Mouse (Mus musculus) spleen, postnatal 14 days (tissue): Measurements from ENCODE around the gene Rpl37.
A peak's percentile ranks its signal among the peaks of the same experiment; 100 is the strongest.
"Not testable (repeated sequence)": the region's sequence is repeated elsewhere in the genome, so short reads cannot be mapped to it uniquely, and the experiment has no call there.

Source experiments
- DNase-seq, 2 experiments: peaks; one replicate each; pipeline ENCODE4 v3.0.0; 2021 to 2022; ENCODE audit warnings: low spot score in 2 of 2

Gene Rpl37

GRCm38 (mm10) chr15:5121535-5122313, 5.3 kb downstream of the Rpl37 start:
- no peak for DNase-seq

GRCm38 (mm10) chr15:5126456-5126855, 10.0 kb downstream of the Rpl37 start:
- no peak for DNase-seq

GRCm38 (mm10) chr15:5127487-5127886, 11.0 kb downstream of the Rpl37 start:
- DNase-seq = no peak

- DNase-seq = no peak
Measured at GRCm38 (mm10) chr15:5128176-5128940, 11.9 kb downstream of the Rpl37 start.

GRCm38 (mm10) chr15:5129111-5129805, 12.8 kb downstream of the Rpl37 start:
- DNase-seq = no peak

GRCm38 (mm10) chr15:5130887-5131668, 14.6 kb downstream of the Rpl37 start:
- DNase-seq = not testable (repeated sequence)

GRCm38 (mm10) chr15:5133301-5133700, 16.9 kb downstream of the Rpl37 start:
- no peak for DNase-seq

GRCm38 (mm10) chr15:5134179-5134578, 17.7 kb downstream of the Rpl37 start:
- DNase-seq = no peak

GRCm38 (mm10) chr15:5134945-5135483, 18.6 kb downstream of the Rpl37 start:
- DNase-seq = no peak

- DNase-seq = no peak
Measured at GRCm38 (mm10) chr15:5138021-5138856, 21.8 kb downstream of the Rpl37 start.

- DNase-seq = no peak
Measured at GRCm38 (mm10) chr15:5139366-5139765, 22.9 kb downstream of the Rpl37 start.

- no peak for DNase-seq
Measured at GRCm38 (mm10) chr15:5139863-5140262, 23.4 kb downstream of the Rpl37 start.

GRCm38 (mm10) chr15:5140357-5140756, 23.9 kb downstream of the Rpl37 start:
- no peak for DNase-seq

- DNase-seq = no peak
Measured at GRCm38 (mm10) chr15:5142047-5142446, 25.6 kb downstream of the Rpl37 start.

GRCm38 (mm10) chr15:5142714-5143113, 26.3 kb downstream of the Rpl37 start:
- no peak for DNase-seq

GRCm38 (mm10) chr15:5143361-5144020, 27.0 kb downstream of the Rpl37 start, which contains the start of gene Prkaa1:
TSS of gene Prkaa1 (plus strand) at chr15:5143861.
- DNase-seq = peak; percentile 39 to 64

GRCm38 (mm10) chr15:5144021-5144778, 27.8 kb downstream of the Rpl37 start:
- DNase-seq = peak; percentile 57 to 71

GRCm38 (mm10) chr15:5145196-5145945, 28.9 kb downstream of the Rpl37 start:
- no peak for DNase-seq
